Mouse (Mus musculus) lung, postnatal 0 days (tissue): ENCODE data around the gene Acbd6. TPM values are rescaled to one million over a fixed set of nuclear protein-coding genes. Genes with fewer than 3 reads are reported as not detected.

Experiments used
- ATAC-seq: fragments of 200-750 bp; cut with Nextera tagmentation; 2 replicates; pipeline ENCODE4 v1.8.0; 2017; ENCODE audit warnings: moderate library complexity
- DNase-seq: peaks from one replicate; pipeline ENCODE4 v3.0.0-alpha.2; 2016; ENCODE audit warnings: low spot score
- H3K27ac ChIP-seq: fragments of 300-500 bp; sonication (generic); 2 replicates; pipeline ENCODE4 v1.5.1; 2014; ENCODE audit warnings: antibody characterized with exemption, mild to moderate bottlenecking, low read length, mixed read lengths
- H3K27me3 ChIP-seq: fragments of 300-500 bp; sonication (generic); replicated peaks from 2 replicates; pipeline ENCODE4 v1.6.1; 2014; ENCODE audit warnings: low read length, mixed read lengths; ENCODE audit not compliant: insufficient read depth
- H3K36me3 ChIP-seq: fragments of 300-500 bp; sonication (generic); 2 replicates; pipeline ENCODE4 v1.6.1; 2014; ENCODE audit warnings: low read length, mixed read lengths; ENCODE audit not compliant: insufficient read depth
- H3K4me1 ChIP-seq: fragments of 300-500 bp; sonication (generic); 2 replicates; pipeline ENCODE4 v1.6.1; 2014; ENCODE audit warnings: antibody characterized with exemption, low read depth, low read length, mixed read lengths; ENCODE audit not compliant: insufficient read depth
- H3K4me2 ChIP-seq: fragments of 300-500 bp; sonication (generic); replicated peaks from 2 replicates; pipeline ENCODE4 v1.6.1; 2014; ENCODE audit warnings: low read depth, mild to moderate bottlenecking, low read length, moderate library complexity, mixed read lengths
- H3K4me3 ChIP-seq: fragments of 300-500 bp; sonication (generic); 2 replicates; pipeline ENCODE4 v1.5.1; 2014; ENCODE audit warnings: low read depth, low read length
- H3K9ac ChIP-seq: fragments of 300-500 bp; sonication (generic); replicated peaks from 2 replicates; pipeline ENCODE4 v1.6.1; 2014; ENCODE audit warnings: low read depth, mild to moderate bottlenecking
- H3K9me3 ChIP-seq: fragments of 300-500 bp; sonication (generic); 2 replicates; pipeline ENCODE4 v1.6.1; 2016; ENCODE audit warnings: low read length, mixed read lengths
- CTCF ChIP-seq: IDR thresholded peaks from 2 replicates; pipeline ENCODE4 v1.5.1; 2016; ENCODE audit warnings: antibody characterized with exemption, mild to moderate bottlenecking
- EP300 ChIP-seq: IDR thresholded peaks from 2 replicates; pipeline ENCODE4 v1.6.1; 2016; ENCODE audit warnings: antibody characterized with exemption, mild to moderate bottlenecking, control low read depth
- WGBS: fragments of 180-500 bp; shearing (Covaris S2); extraction: QIAGEN DNeasy Blood & Tissue Kit; methylation state at CpG from one replicate; pipeline ENCODE4 v1.1.7; 2014; 5-methylcytosine and 5-hydroxymethylcytosine counted together
- polyA plus RNA-seq: library from polyadenylated mRNA; unstranded; fragments of >200 nt; fragmentation: Nextera tagmentation; extraction: Ambion mirVana; gene quantifications from 2 replicates; pipeline ENCODE4 v1.2.1, GENCODE M21; 2015

Gene Acbd6
- polyA plus RNA-seq, 1 experiment from 2014 or later = 57.6 TPM

GRCm38 (mm10) chr1:155623192-155623591 is 65.3 kb downstream of the Acbd6 start:
- no peaks in the 10 kb centered on the region for H3K27me3 ChIP-seq
- 0 out of 2 replicates have a peak, but pooled peaks cover 6% of the 10 kb centered on the region for H3K36me3 ChIP-seq
- no peak for DNase-seq
- H3K27ac ChIP-seq = no peak overlapping the region
- H3K9ac ChIP-seq = no peak overlapping the region
- no peaks in the 10 kb centered on the region for H3K4me1 ChIP-seq
- no peak for TF ChIP-seq CTCF
- TF ChIP-seq EP300 = no peak
- no peaks in the 10 kb centered on the region for H3K9me3 ChIP-seq
- no peak for ATAC-seq
- H3K4me3 ChIP-seq = no peak overlapping the region
- WGBS = 92% methylated on average over 8 of the region's 8 CpGs
- H3K4me2 ChIP-seq = no peak overlapping the region

- no peak for ATAC-seq
- H3K36me3 ChIP-seq = 0 out of 2 replicates have a peak, but pooled peaks cover 6% of the 10 kb centered on the region
- H3K4me3 ChIP-seq = no peak overlapping the region
- 84% methylated on average over 2 of the region's 2 CpGs for WGBS
- H3K27me3 ChIP-seq = no peaks in the 10 kb centered on the region
- H3K4me1 ChIP-seq = no peaks in the 10 kb centered on the region
- no peak for DNase-seq
- no peak overlapping the region for H3K4me2 ChIP-seq
- no peaks in the 10 kb centered on the region for H3K9me3 ChIP-seq
- no peak overlapping the region for H3K9ac ChIP-seq
- no peak for TF ChIP-seq EP300
- no peak for TF ChIP-seq CTCF
- no peak overlapping the region for H3K27ac ChIP-seq
Observed at GRCm38 (mm10) chr1:155627746-155628145, 69.8 kb downstream of the Acbd6 start.

- Histone ChIP-seq H3K9ac (no peak overlapping the region), H3K36me3 (no peaks in the 10 kb centered on the region), H3K4me2 (no peak overlapping the region), H3K4me1 (no peaks in the 10 kb centered on the region), H3K4me3 (no peak overlapping the region), H3K9me3 (no peaks in the 10 kb centered on the region), H3K27me3 (no peaks in the 10 kb centered on the region), H3K27ac (no peak overlapping the region)
- 89% methylated on average over 7 of the region's 7 CpGs for WGBS
- ATAC-seq (no peak), DNase-seq (no peak)
- TF ChIP-seq EP300 = no peak
- TF ChIP-seq CTCF = no peak
Observed at GRCm38 (mm10) chr1:155636648-155637047, 78.7 kb downstream of the Acbd6 start.

GRCm38 (mm10) chr1:155645816-155646215 is 87.9 kb downstream of the Acbd6 start:
- H3K9me3 ChIP-seq = no peaks in the 10 kb centered on the region
- no peaks in the 10 kb centered on the region for H3K27me3 ChIP-seq
- no peak overlapping the region for H3K4me3 ChIP-seq
- no peaks in the 10 kb centered on the region for H3K4me1 ChIP-seq
- ATAC-seq (no peak), DNase-seq (no peak)
- no peak overlapping the region for H3K27ac ChIP-seq
- no peak overlapping the region for H3K9ac ChIP-seq
- no peaks in the 10 kb centered on the region for H3K36me3 ChIP-seq
- H3K4me2 ChIP-seq = no peak overlapping the region
- no peak for TF ChIP-seq EP300
- no peak for TF ChIP-seq CTCF
- WGBS = 88% methylated on average over 5 of the region's 5 CpGs

GRCm38 (mm10) chr1:155646345-155647307 is 88.7 kb downstream of the Acbd6 start:
- no peak overlapping the region for H3K4me2 ChIP-seq
- WGBS = 75% methylated on average over 10 of the region's 10 CpGs

GRCm38 (mm10) chr1:155650121-155650846 is 92.4 kb downstream of the Acbd6 start:
- Histone ChIP-seq H3K9me3 (no peaks in the 10 kb centered on the region), H3K4me2 (no peak overlapping the region), H3K4me1 (no peaks in the 10 kb centered on the region), H3K9ac (no peak overlapping the region), H3K27ac (no peak overlapping the region), H3K36me3 (no peaks in the 10 kb centered on the region), H3K4me3 (no peak overlapping the region), H3K27me3 (no peaks in the 10 kb centered on the region)
- ATAC-seq (no peak), DNase-seq (no peak)
- TF ChIP-seq CTCF = no peak
- TF ChIP-seq EP300 = no peak
- 64% methylated on average over 9 of the region's 9 CpGs for WGBS

More at GRCm38 (mm10) chr1:155646345-155647307, 88.7 kb downstream of the Acbd6 start:
- no peaks in the 10 kb centered on the region for H3K4me1 ChIP-seq
- H3K27ac ChIP-seq = no peak overlapping the region
- no peak overlapping the region for H3K4me3 ChIP-seq
- no peak for ATAC-seq
- no peaks in the 10 kb centered on the region for H3K36me3 ChIP-seq
- H3K27me3 ChIP-seq = no peaks in the 10 kb centered on the region
- H3K9ac ChIP-seq = no peak overlapping the region
- TF ChIP-seq EP300 (no peak), CTCF (no peak)
- no peak for DNase-seq
- H3K9me3 ChIP-seq = no peaks in the 10 kb centered on the region
